In the genomic region with DNA sequence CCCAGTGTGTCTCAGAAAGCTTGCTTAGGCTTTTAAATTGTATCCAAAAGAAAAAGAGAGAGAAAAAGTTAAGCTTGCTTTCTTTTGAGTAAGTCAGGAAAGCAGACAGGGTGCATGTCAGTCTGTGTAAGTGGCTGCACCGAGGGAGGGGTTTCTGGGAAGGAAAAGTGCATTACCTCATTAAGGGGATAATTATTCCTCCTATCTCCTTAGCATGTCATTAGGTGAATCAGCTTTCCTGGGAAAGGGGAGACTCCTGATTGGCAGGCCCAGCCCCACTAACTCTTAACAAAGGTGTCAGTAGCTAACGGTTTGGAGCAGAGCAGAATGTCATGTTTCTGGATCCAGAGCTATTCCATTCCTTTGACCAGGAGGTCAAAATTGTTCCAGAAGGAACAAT, we compare ENCODE assay signal across 17 mouse cellular contexts.
DNase-seq lines count a peak whose midpoint lies in the region; ATAC-seq lines count a peak whose summit lies in the region.
"Had no signal": no experiment of that assay in that cellular context is flagged by ENCODE, and none has a peak within 500 bp of the region (broad histone marks: within the 10 kb centered on the region; RNA-seq: fewer than 3 reads in every experiment).

No protein-coding gene starts in this region.

- 0 out of 2 replicates have a peak overlapping the region, but pooled peaks have one; percentile 22 for H3K27ac ChIP-seq in forebrain, embryonic 13.5 days
- no peak overlapping the region for H3K27ac ChIP-seq in forebrain, embryonic 10.5 days
- H3K27ac ChIP-seq in forebrain, embryonic 14.5 days (ENCODE audit: low read depth, low read length) = no peak overlapping the region; the same call in 1 of the 2 replicates
- H3K27ac ChIP-seq in forebrain, embryonic 16.5 days (ENCODE audit: low read length) = peak overlapping the region; percentile 81
- H3K27ac ChIP-seq: embryonic facial prominence, embryonic 10.5 days; embryonic facial prominence, embryonic 12.5 days had no signal

- H3K4me2 ChIP-seq in forebrain, embryonic 13.5 days = no peak overlapping the region
- H3K4me2 ChIP-seq in forebrain, embryonic 14.5 days (ENCODE audit: low read length) = no peak overlapping the region
- H3K4me2 ChIP-seq in forebrain, embryonic 16.5 days (ENCODE audit: low read length) = no peak overlapping the region
- H3K4me2 ChIP-seq: embryonic facial prominence, embryonic 12.5 days had no signal

- no peak overlapping the region for H3K4me3 ChIP-seq in forebrain, embryonic 13.5 days
- H3K4me3 ChIP-seq in forebrain, embryonic 10.5 days = no peak overlapping the region
- H3K4me3 ChIP-seq in forebrain, embryonic 14.5 days (ENCODE audit: low read depth, low read length) = no peak overlapping the region
- H3K4me3 ChIP-seq in forebrain, embryonic 16.5 days (replicated peaks; ENCODE audit: low read length) = no peak overlapping the region
- H3K4me3 ChIP-seq: embryonic facial prominence, embryonic 10.5 days; embryonic facial prominence, embryonic 12.5 days had no signal

- H3K36me3 ChIP-seq in forebrain, embryonic 13.5 days (ENCODE audit: poor library complexity, severe bottlenecking) = no peaks in the 10 kb centered on the region
- no peaks in the 10 kb centered on the region for H3K36me3 ChIP-seq in forebrain, embryonic 10.5 days (replicated peaks)
- no peaks in the 10 kb centered on the region for H3K36me3 ChIP-seq in forebrain, embryonic 14.5 days (ENCODE audit: control insufficient read depth, insufficient read depth, low read length)
- no peaks in the 10 kb centered on the region for H3K36me3 ChIP-seq in forebrain, embryonic 16.5 days (ENCODE audit: control insufficient read depth, insufficient read depth)
- H3K36me3 ChIP-seq: embryonic facial prominence, embryonic 10.5 days; embryonic facial prominence, embryonic 12.5 days had no signal

- peak; percentile 67 for ATAC-seq in forebrain, embryonic 13.5 days
- peak; percentile 32; the same call in 1 of the 2 replicates for ATAC-seq in forebrain, embryonic 14.5 days
- peak; percentile 75 for ATAC-seq in forebrain, embryonic 16.5 days

- no peak overlapping the region for H3K9ac ChIP-seq in forebrain, embryonic 13.5 days
- H3K9ac ChIP-seq in forebrain, embryonic 14.5 days (ENCODE audit: low read length) = no peak overlapping the region
- H3K9ac ChIP-seq in forebrain, embryonic 16.5 days (replicated peaks; ENCODE audit: low read depth, low read length) = no peak overlapping the region
- H3K9ac ChIP-seq: embryonic facial prominence, embryonic 12.5 days had no signal

- no peaks in the 10 kb centered on the region for H3K27me3 ChIP-seq in forebrain, embryonic 13.5 days
- no peaks in the 10 kb centered on the region for H3K27me3 ChIP-seq in forebrain, embryonic 10.5 days (ENCODE audit: poor library complexity, severe bottlenecking)
- no peaks in the 10 kb centered on the region for H3K27me3 ChIP-seq in forebrain, embryonic 14.5 days (replicated peaks; ENCODE audit: control insufficient read depth, insufficient read depth, low read length)
- H3K27me3 ChIP-seq in forebrain, embryonic 16.5 days (replicated peaks; ENCODE audit: control insufficient read depth, insufficient read depth, low read length) = no peaks in the 10 kb centered on the region
- H3K27me3 ChIP-seq: embryonic facial prominence, embryonic 12.5 days had no signal

- 4% methylated on average over 2 of the region's 2 CpGs for WGBS in forebrain, embryonic 13.5 days
- WGBS in forebrain, embryonic 10.5 days = 29% methylated on average over 2 of the region's 2 CpGs
- 2% methylated on average over 2 of the region's 2 CpGs for WGBS in forebrain, embryonic 14.5 days
- WGBS in forebrain, embryonic 16.5 days = 15% methylated on average over 2 of the region's 2 CpGs

- no peaks in the 10 kb centered on the region for H3K9me3 ChIP-seq in forebrain, embryonic 13.5 days (replicated peaks)
- H3K9me3 ChIP-seq in forebrain, embryonic 10.5 days = no peaks in the 10 kb centered on the region
- no peaks in the 10 kb centered on the region for H3K9me3 ChIP-seq in forebrain, embryonic 14.5 days (replicated peaks; ENCODE audit: control insufficient read depth, low read length)
- no peaks in the 10 kb centered on the region for H3K9me3 ChIP-seq in forebrain, embryonic 16.5 days (ENCODE audit: control insufficient read depth, low read length)
- H3K9me3 ChIP-seq: embryonic facial prominence, embryonic 10.5 days; embryonic facial prominence, embryonic 12.5 days had no signal

- no peak for DNase-seq in forebrain, embryonic 10.5 days (ENCODE audit: extremely low spot score, low spot score)
- DNase-seq in forebrain, embryonic 14.5 days (ENCODE audit: low spot score) = peak; percentile 18
- no peak for DNase-seq in layer of hippocampus, adult 9-11 months
- no peak for DNase-seq in urinary bladder, postnatal 36 days (ENCODE audit: low spot score in 2 of 2)
- no peak for DNase-seq in left cerebral cortex, adult 8-10 months (ENCODE audit: low spot score in 2 of 2)
- DNase-seq: adrenal gland, adult 2 months; adrenal gland, postnatal 10 days; adrenal gland, postnatal 25 days; cerebellum, adult 11-12 months; cerebellum, adult 2 months; cerebellum, adult 9-10 months; cerebellum, postnatal 10 days; cerebellum, postnatal 25 days had no signal

- peaks cover 13% of the 10 kb centered on the region; the same call in 1 of the 2 replicates for H3K4me1 ChIP-seq in forebrain, embryonic 13.5 days
- H3K4me1 ChIP-seq in forebrain, embryonic 10.5 days = peaks cover 11% of the 10 kb centered on the region
- H3K4me1 ChIP-seq in forebrain, embryonic 14.5 days (ENCODE audit: control insufficient read depth, insufficient read depth, low read length) = no peaks in the 10 kb centered on the region
- H3K4me1 ChIP-seq in forebrain, embryonic 16.5 days (replicated peaks; ENCODE audit: control insufficient read depth, insufficient read depth, low read length) = no peaks in the 10 kb centered on the region
- H3K4me1 ChIP-seq: embryonic facial prominence, embryonic 10.5 days; embryonic facial prominence, embryonic 12.5 days had no signal

Comparison
In these comparisons a context has a peak if more than half of its experiments do, and no peak if none do; other contexts are left out.
1. H3K27ac ChIP-seq: peak in forebrain, embryonic 13.5 days (single experiment) and forebrain, embryonic 16.5 days (single experiment); none in forebrain, embryonic 10.5 days (single experiment) and forebrain, embryonic 14.5 days (single experiment).
2. Peak in every context shown above with its lines, with median percentiles within 50 percentile points of each other: ATAC-seq.